Mouse (Mus musculus): ENCODE measurements at regions not wholly inside any gene's neighbourhood (a gene's known extent, or its start where the extent isn't known, plus 50 kb on each side); places are given as distances from the start of the nearest gene placed in this dataset.
"Not testable (repeated sequence)": the region's sequence is repeated elsewhere in the genome, so short reads cannot be mapped to it uniquely, and the experiment has no call there.

GRCm38 (mm10) chr7:73032316-73032980 lies 342.9 kb upstream of the Rgma start:
- no peak for DNase-seq

GRCm38 (mm10) chr7:73036801-73037555 lies 338.3 kb upstream of the Rgma start:
- DNase-seq: peak; percentile 36

- no peak for DNase-seq
These were observed 337.7 kb upstream of the Rgma start for GRCm38 (mm10) chr7:73037638-73038037.

- DNase-seq: no peak
These were observed 335.4 kb upstream of the Rgma start for GRCm38 (mm10) chr7:73039921-73040320.

- DNase-seq: no peak
These were observed 331.0 kb upstream of the Rgma start for GRCm38 (mm10) chr7:73044316-73044715.

- DNase-seq: no peak
These were observed 319.4 kb upstream of the Rgma start for GRCm38 (mm10) chr7:73055891-73056290.

GRCm38 (mm10) chr7:73063556-73063955 lies 311.8 kb upstream of the Rgma start:
- no peak for DNase-seq

- no peak for DNase-seq
These were observed 306.8 kb upstream of the Rgma start for GRCm38 (mm10) chr7:73068534-73068933.

GRCm38 (mm10) chr7:73069352-73069751 lies 306.0 kb upstream of the Rgma start:
- no peak for DNase-seq

- not testable (repeated sequence) for DNase-seq
These were observed 299.9 kb upstream of the Rgma start for GRCm38 (mm10) chr7:73075391-73075790.

GRCm38 (mm10) chr7:73087496-73088185 lies 287.7 kb upstream of the Rgma start:
- DNase-seq: no peak

GRCm38 (mm10) chr7:73088321-73088720 lies 287.0 kb upstream of the Rgma start:
- DNase-seq: no peak

- no peak for DNase-seq
These were observed 283.6 kb upstream of the Rgma start for GRCm38 (mm10) chr7:73091758-73092157.

- no peak for DNase-seq
These were observed 281.2 kb upstream of the Rgma start for GRCm38 (mm10) chr7:73094059-73094458.

- DNase-seq: peak; percentile 19
These were observed 256.4 kb upstream of the Rgma start for GRCm38 (mm10) chr7:73118871-73119270.

- DNase-seq: no peak
These were observed 255.0 kb upstream of the Rgma start for GRCm38 (mm10) chr7:73120276-73120675.

- DNase-seq: no peak
These were observed 250.3 kb upstream of the Rgma start for GRCm38 (mm10) chr7:73124976-73125375.

- no peak for DNase-seq
These were observed 249.4 kb upstream of the Rgma start for GRCm38 (mm10) chr7:73125864-73126263.

- no peak for DNase-seq
These were observed 239.5 kb upstream of the Rgma start for GRCm38 (mm10) chr7:73135786-73136185.

- no peak for DNase-seq
These were observed 237.0 kb upstream of the Rgma start for GRCm38 (mm10) chr7:73138269-73138668.

GRCm38 (mm10) chr7:73138861-73139493 lies 236.3 kb upstream of the Rgma start:
- no peak for DNase-seq

- no peak for DNase-seq
These were observed 235.4 kb upstream of the Rgma start for GRCm38 (mm10) chr7:73139901-73140300.

- DNase-seq: no peak
These were observed 234.1 kb upstream of the Rgma start for GRCm38 (mm10) chr7:73141167-73141566.

Data from adrenal gland, postnatal 25 days (tissue).